30 mouse cellular contexts compared by ENCODE assay signal in the genomic region with DNA sequence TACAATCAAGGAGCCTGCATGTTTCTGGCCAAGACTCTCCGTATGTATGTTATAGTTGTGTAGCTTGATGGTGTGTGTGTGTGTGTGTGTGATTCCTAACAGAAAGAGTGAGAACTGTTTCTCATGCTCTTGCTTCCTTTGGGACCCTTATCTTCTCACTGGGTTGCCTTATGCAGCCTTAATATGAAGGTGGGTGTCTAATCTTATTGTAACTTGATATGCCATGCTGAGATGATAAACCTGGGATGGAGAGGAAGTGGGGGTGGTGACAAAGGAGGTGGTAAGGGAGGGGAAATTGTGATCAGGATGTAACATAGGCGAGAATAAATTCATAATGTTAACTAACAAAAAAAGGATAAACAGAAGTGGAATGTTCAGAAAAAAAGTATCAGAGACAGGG.
"Had no signal": no experiment of that assay in that cellular context is flagged by ENCODE, and none has a peak within 500 bp of the region (broad histone marks: within the 10 kb centered on the region; RNA-seq: fewer than 3 reads in every experiment).

No protein-coding gene starts in this region.

- H3K36me3 ChIP-seq: limb, embryonic 12.5 days; limb, embryonic 15.5 days; liver, embryonic 12.5 days; liver, embryonic 13.5 days; liver, embryonic 15.5 days; lung, embryonic 15.5 days; midbrain, embryonic 10.5 days; midbrain, embryonic 12.5 days; midbrain, embryonic 13.5 days; midbrain, embryonic 15.5 days; neural tube, embryonic 12.5 days had no signal

- H3K4me2 ChIP-seq: limb, embryonic 12.5 days; limb, embryonic 15.5 days; liver, embryonic 11.5 days; liver, embryonic 12.5 days; liver, embryonic 13.5 days; liver, embryonic 15.5 days; lung, embryonic 14.5 days; lung, embryonic 15.5 days; midbrain, embryonic 12.5 days; midbrain, embryonic 13.5 days; midbrain, embryonic 15.5 days; neural tube, embryonic 12.5 days had no signal

- H3K4me3 ChIP-seq: left cerebral cortex, adult 2 months; limb, embryonic 12.5 days; limb, embryonic 15.5 days; liver, embryonic 12.5 days; liver, embryonic 13.5 days; liver, embryonic 15.5 days; lung, embryonic 15.5 days; megakaryocyte, embryonic 14.5 days; midbrain, embryonic 10.5 days; midbrain, embryonic 12.5 days; midbrain, embryonic 13.5 days; midbrain, embryonic 15.5 days; myocyte; neural tube, embryonic 12.5 days had no signal

- H3K9ac ChIP-seq: limb, embryonic 12.5 days; limb, embryonic 15.5 days; liver, embryonic 12.5 days; liver, embryonic 13.5 days; liver, embryonic 14.5 days; liver, embryonic 15.5 days; liver, postnatal 0 days; lung, embryonic 14.5 days; lung, embryonic 15.5 days; midbrain, embryonic 12.5 days; midbrain, embryonic 13.5 days; midbrain, embryonic 15.5 days; neural tube, embryonic 12.5 days had no signal

- H3K4me1 ChIP-seq: limb, embryonic 15.5 days; liver, embryonic 12.5 days; liver, embryonic 13.5 days; liver, embryonic 15.5 days; lung, embryonic 15.5 days; megakaryocyte, embryonic 14.5 days; midbrain, embryonic 10.5 days; midbrain, embryonic 12.5 days; midbrain, embryonic 13.5 days; midbrain, embryonic 15.5 days; neural tube, embryonic 12.5 days had no signal

- H3K27me3 ChIP-seq: limb, embryonic 12.5 days; limb, embryonic 15.5 days; liver, embryonic 12.5 days; liver, embryonic 13.5 days; liver, embryonic 15.5 days; lung, embryonic 15.5 days; megakaryocyte, embryonic 14.5 days; midbrain, embryonic 12.5 days; midbrain, embryonic 15.5 days had no signal

- DNase-seq: left cerebral cortex, postnatal 4 days; liver; liver, embryonic 13.5 days; liver, postnatal 0 days; lung, adult 18-20 months; lung, adult 2 months; lung, embryonic 14.5 days; lung, postnatal 10 days; lung, postnatal 14 days; lung, postnatal 36 days; lung, postnatal 4 days; midbrain, embryonic 14.5 days had no signal

- H3K9me3 ChIP-seq: limb, embryonic 12.5 days; limb, embryonic 15.5 days; liver, embryonic 12.5 days; liver, embryonic 13.5 days; liver, embryonic 15.5 days; lung, embryonic 15.5 days; megakaryocyte, embryonic 14.5 days; midbrain, embryonic 10.5 days; midbrain, embryonic 12.5 days; midbrain, embryonic 13.5 days; midbrain, embryonic 15.5 days; neural tube, embryonic 12.5 days had no signal

- H3K27ac ChIP-seq: left cerebral cortex, adult 2 months; limb, embryonic 12.5 days; limb, embryonic 15.5 days; liver, embryonic 12.5 days; liver, embryonic 13.5 days; liver, embryonic 14.5 days; liver, embryonic 15.5 days; lung, embryonic 15.5 days; macrophage; midbrain, embryonic 10.5 days; midbrain, embryonic 12.5 days; midbrain, embryonic 13.5 days; midbrain, embryonic 15.5 days; neural tube, embryonic 12.5 days had no signal

- ATAC-seq: liver, embryonic 12.5 days; liver, postnatal 0 days; lung, postnatal 0 days; midbrain, embryonic 13.5 days; midbrain, embryonic 15.5 days; midbrain, embryonic 16.5 days had no signal
